Mouse (Mus musculus) CH12.LX (cell line): ENCODE results near the gene Pou3f3. TPM values are rescaled to one million over a fixed set of nuclear protein-coding genes. Genes with fewer than 3 reads are reported as not detected.

Experiments
- DNase-seq: peaks from one replicate; pipeline ENCODE4 v3.0.0-alpha.2; 2013; ENCODE audit errors: extremely low read depth
- H3K27ac ChIP-seq: 2 replicates; pipeline ENCODE4 v1.5.1; 2012; ENCODE audit warnings: low read depth, mild to moderate bottlenecking, control low read depth, moderate library complexity; ENCODE audit not compliant: insufficient read depth
- H3K27me3 ChIP-seq: replicated peaks from 2 replicates; pipeline ENCODE3; 2012; ENCODE audit warnings: inconsistent platforms
- H3K36me3 ChIP-seq, 2 experiments: replicated peaks in 1 of 2; 2 replicates each; pipeline versions ENCODE3 to v1.6.1; 2012; ENCODE audit warnings: inconsistent platforms in 1 of 2, low read length in 1 of 2, mild to moderate bottlenecking in 1 of 2, mixed read lengths in 1 of 2, moderate library complexity in 1 of 2; ENCODE audit not compliant: control insufficient read depth in 1 of 2, insufficient read depth in 1 of 2
- H3K4me1 ChIP-seq, 2 experiments: 2 replicates each; pipeline ENCODE4 v1.6.1; 2012; ENCODE audit warnings: inconsistent platforms in 1 of 2, moderate library complexity in 1 of 2; ENCODE audit not compliant: insufficient read depth in 2 of 2, control insufficient read depth in 1 of 2
- H3K4me2 ChIP-seq: 2 replicates; pipeline ENCODE4 v1.6.1; 2012; ENCODE audit warnings: low read depth, mild to moderate bottlenecking, control low read depth; ENCODE audit not compliant: poor library complexity, insufficient read depth, severe bottlenecking
- H3K4me3 ChIP-seq, 3 experiments: fragments of 150-350 bp in 1 of 3; sonication (generic) in 1 of 3; replicated peaks in 1 of 3; 2 replicates each; pipeline versions ENCODE3 to v1.5.1; 2011 to 2012; ENCODE audit warnings: low read depth in 2 of 3, low read length in 2 of 3, mild to moderate bottlenecking in 2 of 3, moderate library complexity in 2 of 3, control low read depth in 1 of 3, improper control_type of control experiment in 1 of 3, inconsistent platforms in 1 of 3, mixed read lengths in 1 of 3; ENCODE audit not compliant: poor library complexity in 1 of 3
- H3K79me2 ChIP-seq: replicated peaks from 2 replicates; pipeline ENCODE4 v1.6.1; 2012; ENCODE audit warnings: mild to moderate bottlenecking, moderate library complexity; ENCODE audit not compliant: control insufficient read depth, poor library complexity, insufficient read depth, severe bottlenecking; ENCODE audit errors: extremely low read depth
- H3K9ac ChIP-seq: 2 replicates; pipeline ENCODE4 v1.6.1; 2012; ENCODE audit warnings: low read depth, mild to moderate bottlenecking, control low read depth, moderate library complexity; ENCODE audit not compliant: insufficient read depth
- H3K9me3 ChIP-seq: replicated peaks from 2 replicates; pipeline ENCODE3; 2012; ENCODE audit warnings: low read length, inconsistent platforms, mixed read lengths
- CHD1 ChIP-seq: IDR thresholded peaks from 2 replicates; pipeline ENCODE4 v1.6.1; 2012; ENCODE audit warnings: low read depth, low read length, improper control_type of control experiment, inconsistent platforms
- E2F4 ChIP-seq: IDR thresholded peaks from 2 replicates; pipeline ENCODE4 v1.6.1; 2011; ENCODE audit warnings: low read depth, low read length, improper control_type of control experiment; ENCODE audit not compliant: insufficient replicate concordance
- GABPA ChIP-seq: IDR thresholded peaks from 2 replicates; pipeline ENCODE4 v1.6.1; 2012; ENCODE audit warnings: low read depth, low read length, improper control_type of control experiment, inconsistent platforms; ENCODE audit not compliant: insufficient replicate concordance
- JUND ChIP-seq: conservative IDR thresholded peaks from 2 replicates; pipeline ENCODE4 v1.6.1; 2011; ENCODE audit warnings: low read depth, low read length, improper control_type of control experiment
- MAFK ChIP-seq: IDR thresholded peaks from 2 replicates; pipeline ENCODE4 v1.6.1; 2011; ENCODE audit warnings: low read length, improper control_type of control experiment; ENCODE audit not compliant: insufficient replicate concordance
- MAX ChIP-seq: IDR thresholded peaks from 2 replicates; pipeline ENCODE4 v1.6.1; 2011; ENCODE audit warnings: low read length, improper control_type of control experiment
- MAZ ChIP-seq: IDR thresholded peaks from 2 replicates; pipeline ENCODE4 v1.6.1; 2012; ENCODE audit warnings: low read depth, mild to moderate bottlenecking, inconsistent platforms, low read length, improper control_type of control experiment, moderate library complexity
- MEF2A ChIP-seq: IDR thresholded peaks from 2 replicates; pipeline ENCODE4 v1.6.1; 2014; ENCODE audit warnings: low read depth, mild to moderate bottlenecking, inconsistent platforms, low read length, improper control_type of control experiment, borderline replicate concordance
- MYC ChIP-seq: IDR thresholded peaks from 2 replicates; pipeline ENCODE4 v1.6.1; 2011; ENCODE audit warnings: low read depth, mild to moderate bottlenecking, improper control_type of control experiment, low read length
- NELFE ChIP-seq: IDR thresholded peaks from 2 replicates; pipeline ENCODE4 v1.6.1; 2011; ENCODE audit warnings: low read depth, low read length, improper control_type of control experiment
- NRF1 ChIP-seq: IDR thresholded peaks from 2 replicates; pipeline ENCODE4 v1.6.1; 2014; ENCODE audit warnings: low read depth, mild to moderate bottlenecking, inconsistent platforms, low read length, improper control_type of control experiment, moderate library complexity
- PAX5 ChIP-seq: IDR thresholded peaks from 2 replicates; pipeline ENCODE4 v1.6.1; 2012; ENCODE audit warnings: low read length, inconsistent platforms, mixed read lengths
- SMC3 ChIP-seq: IDR thresholded peaks from 2 replicates; pipeline ENCODE4 v1.6.1; 2011; ENCODE audit warnings: low read depth, low read length, improper control_type of control experiment
- USF1 ChIP-seq: IDR thresholded peaks from 2 replicates; pipeline ENCODE4 v1.6.1; 2014; ENCODE audit warnings: low read depth, mild to moderate bottlenecking, inconsistent platforms, low read length, improper control_type of control experiment
- USF2 ChIP-seq: conservative IDR thresholded peaks from 2 replicates; pipeline ENCODE4 v1.6.1; 2011; ENCODE audit warnings: low read depth, low read length, improper control_type of control experiment
- ZC3H11A ChIP-seq: IDR thresholded peaks from 2 replicates; pipeline ENCODE4 v1.6.1; 2012; ENCODE audit warnings: low read depth, mild to moderate bottlenecking, inconsistent platforms, low read length, improper control_type of control experiment
- ZMIZ1 ChIP-seq: IDR thresholded peaks from 2 replicates; pipeline ENCODE4 v1.6.1; 2012; ENCODE audit warnings: low read depth, mild to moderate bottlenecking, inconsistent platforms, low read length, improper control_type of control experiment
- dilution Hi-C: fragments of 300-500 bp; cut with MboI; formaldehyde crosslinking; loops from 2 replicates; pipeline ENCODE4 v1.14.3; 2020; ENCODE audit warnings: low sequenced_read_pairs; ENCODE audit not compliant: extremely low pct_unique_long_range_greater_than_20kb, extremely low pct_ligation_motif_present
- in situ Hi-C: fragments of 300-500 bp; cut with MboI; formaldehyde crosslinking; loops from 3 replicates; pipeline ENCODE4 v1.14.3; 2019; ENCODE audit warnings: low sequenced_read_pairs, low pct_ligation_motif_present, low pct_unique_long_range_greater_than_20kb, mixed read lengths
- polyA plus RNA-seq: library from polyadenylated mRNA; unstranded; fragments of >175 nt; gene quantifications from 2 replicates; pipeline ENCODE4 v1.2.1, GENCODE M21; 2012; ENCODE audit warnings: low read depth; ENCODE audit not compliant: insufficient read length
- total RNA-seq, 2 experiments: library from RNA; depleted of rRNA; stranded (reverse); fragments of 300-350 nt in 1 of 2; fragments of >200 nt in 1 of 2; gene quantifications; 2 replicates each; pipeline ENCODE4 v1.2.3; 2012 to 2014

The Pou3f3 gene
- total and polyA plus RNA-seq, 3 experiments: not detected

- no peak for DNase-seq
- Histone ChIP-seq H3K9me3 (peaks cover 46% of the 10 kb centered on the region), H3K27me3 (no peaks in the 10 kb centered on the region), H3K36me3 (no peaks in the 10 kb centered on the region), H3K9ac (no peak overlapping the region), H3K27ac (no peak overlapping the region), H3K79me2 (no peaks in the 10 kb centered on the region), H3K4me2 (no peak overlapping the region), H3K4me1 (no peaks in the 10 kb centered on the region), H3K4me3 (no peak overlapping the region)
- TF ChIP-seq USF2 (no peak), MEF2A (no peak), PAX5 (no peak), JUND (no peak), NRF1 (no peak), MAX (no peak)
- in situ Hi-C loops (no loop called here), dilution Hi-C loops (no loop called here)
These were observed 3.9 kb downstream of the Pou3f3 start for GRCm38 (mm10) chr1:42699471-42699871.

DNA sequence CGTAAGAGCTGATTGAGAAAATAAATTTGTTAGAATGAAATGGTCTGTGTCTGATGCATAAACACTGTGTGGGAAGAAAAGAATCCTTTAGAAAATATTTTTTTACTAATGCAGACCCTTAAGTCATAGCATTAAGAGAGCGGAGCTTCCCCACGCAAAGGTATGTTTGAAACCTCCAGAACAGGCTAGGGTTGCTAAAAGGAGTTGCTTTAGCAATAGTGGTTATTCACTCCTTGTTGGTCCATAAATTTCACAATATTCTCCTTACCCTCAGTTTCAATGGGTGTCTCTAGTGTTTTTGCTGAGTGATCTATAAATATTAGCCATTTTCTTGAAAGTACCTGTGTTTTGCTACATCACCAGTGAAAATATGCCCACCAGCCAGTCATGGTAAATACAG is 4.6 kb downstream of the Pou3f3 start:
- H3K4me3 ChIP-seq: no peak overlapping the region
- H3K36me3 ChIP-seq: no peaks in the 10 kb centered on the region
- no peaks in the 10 kb centered on the region for H3K27me3 ChIP-seq
- TF ChIP-seq MAFK (no peak), MAZ (no peak), MAX (no peak), SMC3 (no peak), ZMIZ1 (no peak), USF1 (no peak), GABPA (no peak), E2F4 (no peak), ZC3H11A (no peak), PAX5 (no peak), CHD1 (no peak), NRF1 (no peak), MYC (no peak), NELFE (no peak)
- dilution Hi-C loops (no loop called here), in situ Hi-C loops (no loop called here)
- no peaks in the 10 kb centered on the region for H3K4me1 ChIP-seq
- peaks cover 44% of the 10 kb centered on the region for H3K9me3 ChIP-seq
- no peaks in the 10 kb centered on the region for H3K79me2 ChIP-seq
- no peak overlapping the region for H3K9ac ChIP-seq
- no peak for DNase-seq
- no peak overlapping the region for H3K4me2 ChIP-seq
- H3K27ac ChIP-seq: no peak overlapping the region
